Comparison of ENCODE assay signal across 11 mouse cellular contexts in the genomic region with DNA sequence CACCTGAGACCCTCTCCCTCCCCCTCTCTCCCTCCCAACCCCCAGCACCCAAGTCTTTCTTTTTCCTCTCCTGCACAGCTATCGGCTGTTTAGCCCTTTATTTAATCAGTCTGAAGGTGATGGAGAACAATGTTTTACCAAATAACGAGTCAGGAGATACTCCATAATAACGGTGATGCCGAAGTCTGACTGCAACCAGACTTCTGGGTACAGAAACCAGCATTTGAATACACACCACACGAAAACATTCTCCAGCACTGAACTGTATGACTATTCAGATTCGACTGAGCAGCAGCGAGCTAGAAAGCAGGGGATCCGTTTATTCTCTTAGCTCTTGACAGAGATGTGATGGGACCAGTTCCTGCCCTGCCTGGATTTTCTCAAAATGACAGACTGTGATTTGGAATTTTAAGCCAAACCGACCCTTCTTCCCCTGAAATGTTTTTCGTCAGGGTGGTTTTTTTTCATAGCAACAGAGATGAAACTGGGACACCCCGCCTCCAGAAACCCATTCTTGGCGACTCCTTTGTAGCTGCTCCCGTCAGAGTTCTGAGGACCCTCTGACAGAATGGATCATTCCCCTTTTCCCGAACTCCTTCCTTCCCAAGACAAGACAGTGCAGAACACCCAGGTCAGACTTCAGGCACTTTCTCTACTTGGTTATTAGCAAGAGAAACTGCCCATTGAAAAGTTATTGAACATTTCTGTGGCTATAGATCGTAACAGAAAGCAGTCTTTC.
"Had no signal": no experiment of that assay in that cellular context is flagged by ENCODE, and none has a peak within 500 bp of the region (broad histone marks: within the 10 kb centered on the region; RNA-seq: fewer than 3 reads in every experiment).

No protein-coding gene starts in this region.

- H3K9ac ChIP-seq: kidney, embryonic 15.5 days; limb, embryonic 13.5 days; liver, embryonic 13.5 days; midbrain, embryonic 13.5 days; neural tube, embryonic 15.5 days had no signal

- H3K27me3 ChIP-seq: kidney, embryonic 15.5 days had no signal

- H3K4me2 ChIP-seq: kidney, embryonic 15.5 days; limb, embryonic 13.5 days; liver, embryonic 13.5 days; midbrain, embryonic 13.5 days; neural tube, embryonic 15.5 days had no signal

- H3K4me3 ChIP-seq: kidney, embryonic 15.5 days; limb, embryonic 13.5 days; liver, embryonic 13.5 days; midbrain, embryonic 13.5 days; myocyte; neural tube, embryonic 15.5 days had no signal

- ATAC-seq: midbrain, embryonic 13.5 days had no signal

- H3K36me3 ChIP-seq: kidney, embryonic 15.5 days; limb, embryonic 13.5 days; liver, embryonic 13.5 days; midbrain, embryonic 13.5 days; neural tube, embryonic 15.5 days had no signal

- H3K4me1 ChIP-seq: limb, embryonic 13.5 days had no signal

- H3K27ac ChIP-seq: kidney, embryonic 15.5 days; limb, embryonic 13.5 days; liver, embryonic 13.5 days; midbrain, embryonic 13.5 days; neural tube, embryonic 15.5 days had no signal

- H3K9me3 ChIP-seq: kidney, embryonic 15.5 days; limb, embryonic 13.5 days; liver, embryonic 13.5 days; midbrain, embryonic 13.5 days; neural tube, embryonic 15.5 days had no signal

- DNase-seq: kidney, adult 2 months; kidney, postnatal 14 days; left cerebral cortex, postnatal 4 days; liver, embryonic 13.5 days; right cerebral cortex, adult 18-20 months; right cerebral cortex, postnatal 25 days had no signal
